Mouse (Mus musculus): ENCODE data around the gene Vip.

GRCm38 (mm10) chr10:5615186-5616040 is 23.6 kb upstream of the Vip start:
- TF ChIP-seq CTCF (IDR thresholded peaks at IDR 0.05; ENCODE audit: low read depth, low read length) (no peak), EP300 (IDR thresholded peaks at IDR 0.05; ENCODE audit: insufficient read depth, low read depth, low read length) (no peak)

Measured in ES-Bruce4 (cell line).